Mouse (Mus musculus) CH12.LX (cell line): ENCODE measurements at regions not wholly inside any gene's neighbourhood (a gene's known extent, or its start where the extent isn't known, plus 50 kb on each side); places are given as distances from the start of the nearest gene placed in this dataset.

Experiments
- BHLHE40 ChIP-seq: IDR thresholded peaks from 2 replicates; pipeline ENCODE4 v1.6.1; 2011; ENCODE audit warnings: mild to moderate bottlenecking, low read depth, low read length, improper control_type of control experiment
- CTCF ChIP-seq, 2 experiments: IDR thresholded peaks in 1 of 2; conservative IDR thresholded peaks in 1 of 2; 2 replicates each; pipeline ENCODE4 v1.5.1; 2011 to 2012; ENCODE audit warnings: low read depth in 2 of 2, low read length in 2 of 2, improper control_type of control experiment in 1 of 2, inconsistent platforms in 1 of 2, mild to moderate bottlenecking in 1 of 2, moderate library complexity in 1 of 2
- EP300 ChIP-seq: IDR thresholded peaks from 2 replicates; pipeline ENCODE4 v1.6.1; 2011; ENCODE audit warnings: low read length, improper control_type of control experiment
- HCFC1 ChIP-seq: IDR thresholded peaks from 2 replicates; pipeline ENCODE4 v1.6.1; 2012; ENCODE audit warnings: low read depth, mild to moderate bottlenecking, inconsistent platforms, low read length, improper control_type of control experiment
- IRF4 ChIP-seq: IDR thresholded peaks from 2 replicates; pipeline ENCODE4 v1.6.1; 2014; ENCODE audit warnings: low read depth, mild to moderate bottlenecking, inconsistent platforms, low read length, improper control_type of control experiment
- MAFK ChIP-seq: IDR thresholded peaks from 2 replicates; pipeline ENCODE4 v1.6.1; 2011; ENCODE audit warnings: low read length, improper control_type of control experiment; ENCODE audit not compliant: insufficient replicate concordance
- MAX ChIP-seq: IDR thresholded peaks from 2 replicates; pipeline ENCODE4 v1.6.1; 2011; ENCODE audit warnings: low read length, improper control_type of control experiment
- MYC ChIP-seq: IDR thresholded peaks from 2 replicates; pipeline ENCODE4 v1.6.1; 2011; ENCODE audit warnings: low read depth, mild to moderate bottlenecking, improper control_type of control experiment, low read length
- POLR2A ChIP-seq: IDR thresholded peaks from 2 replicates; pipeline ENCODE4 v1.6.1; 2011; ENCODE audit warnings: low read depth, mild to moderate bottlenecking, improper control_type of control experiment, low read length
- POLR2AphosphoS2 ChIP-seq: IDR thresholded peaks from 2 replicates; pipeline ENCODE4 v1.6.1; 2011; ENCODE audit warnings: low read depth, low read length, improper control_type of control experiment
- SIN3A ChIP-seq: IDR thresholded peaks from 2 replicates; pipeline ENCODE4 v1.6.1; 2012; ENCODE audit warnings: low read length, improper control_type of control experiment, inconsistent platforms
- USF2 ChIP-seq: conservative IDR thresholded peaks from 2 replicates; pipeline ENCODE4 v1.6.1; 2011; ENCODE audit warnings: low read depth, low read length, improper control_type of control experiment
- ZNF384 ChIP-seq: IDR thresholded peaks from 2 replicates; pipeline ENCODE4 v1.6.1; 2012; ENCODE audit warnings: low read depth, low read length, improper control_type of control experiment, inconsistent platforms

DNA sequence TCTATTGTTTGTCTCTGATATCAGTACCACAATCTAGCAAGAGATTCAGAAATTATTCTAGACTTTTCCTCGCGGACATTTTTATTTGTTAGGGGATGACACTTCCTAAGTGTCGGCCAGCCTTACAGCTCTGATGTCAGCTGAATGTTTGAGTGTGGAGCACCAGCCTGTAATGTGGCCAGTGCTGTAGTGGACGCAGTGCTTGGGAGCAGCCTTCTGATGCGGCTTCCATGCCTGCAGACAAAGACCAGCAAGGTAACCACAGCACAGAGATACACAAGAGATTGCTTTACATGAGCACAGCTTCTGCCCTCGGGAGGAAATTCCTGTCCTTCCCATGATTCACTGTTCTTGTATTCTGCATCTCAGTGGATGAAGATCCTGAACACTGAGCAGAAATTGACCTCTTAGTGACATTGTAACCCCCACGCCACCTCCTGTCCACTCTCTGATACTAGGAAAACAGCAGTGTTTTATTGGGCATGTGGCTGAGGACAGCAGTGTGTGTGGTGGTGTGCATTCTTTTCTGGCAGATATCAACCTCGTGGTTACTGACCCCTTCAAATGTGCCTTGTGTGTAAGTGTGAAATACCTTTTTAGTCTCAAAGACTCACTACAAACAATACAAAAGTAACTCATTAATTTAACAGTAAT is 54.6 kb upstream of the Chd1 start:
- TF ChIP-seq POLR2A, result no peak
- TF ChIP-seq CTCF (conservative IDR thresholded peaks at IDR 0.05 in 1 of 2, IDR thresholded peaks at IDR 0.05 in 1 of 2; ENCODE audit: low read depth in 2 of 2, low read length in 2 of 2), result no peak
- TF ChIP-seq MYC, result no peak
- no peak for TF ChIP-seq HCFC1
- no peak for TF ChIP-seq EP300
- TF ChIP-seq POLR2AphosphoS2, result no peak
- no peak for TF ChIP-seq MAX
- no peak for TF ChIP-seq ZNF384
- no peak for TF ChIP-seq IRF4
- TF ChIP-seq BHLHE40, result no peak
- no peak for TF ChIP-seq MAFK
- TF ChIP-seq SIN3A, result no peak
- TF ChIP-seq USF2, result no peak
